Mouse (Mus musculus) cerebellum, adult 2 months (tissue): ENCODE results near the gene Gm49450.

Source experiments
- CTCF ChIP-seq: fragments of 200-500 bp; IDR thresholded peaks from 2 replicates; pipeline ENCODE4 v1.5.1; 2011; ENCODE audit warnings: low read depth, mild to moderate bottlenecking, control low read depth, low read length, moderate library complexity, borderline replicate concordance; ENCODE audit not compliant: insufficient read depth
- POLR2A ChIP-seq: fragments of 200-500 bp; IDR thresholded peaks from 2 replicates; pipeline ENCODE4 v1.6.1; 2011; ENCODE audit warnings: low read length, control low read depth, borderline replicate concordance; ENCODE audit not compliant: insufficient read depth

DNA sequence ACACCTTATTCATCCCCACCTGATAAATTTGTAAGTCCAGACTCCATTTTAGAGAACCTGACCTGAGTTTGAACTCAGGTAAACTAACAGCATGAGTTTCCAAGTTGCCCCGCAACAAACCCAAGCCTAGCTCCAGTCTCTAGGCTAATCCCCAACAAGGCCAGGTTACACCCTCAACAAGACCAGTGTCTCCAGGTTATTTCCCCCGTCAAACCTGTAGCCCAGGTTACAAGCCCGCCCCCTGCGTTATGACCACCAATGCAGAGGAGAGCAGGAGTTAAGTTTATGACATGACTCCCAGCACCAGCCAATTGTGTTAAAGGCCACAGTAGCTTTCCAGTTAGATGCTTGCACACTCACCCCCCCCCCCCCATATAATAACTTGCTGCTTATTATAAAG, 10.2 kb downstream of the Gm49450 start:
- TF ChIP-seq POLR2A (no peak), CTCF (no peak)
